Mouse (Mus musculus) neural tube, embryonic 15.5 days (tissue): ENCODE measurements around the gene Grb2. TPM values are rescaled to one million over a fixed set of nuclear protein-coding genes. Genes with fewer than 3 reads are reported as not detected.

Source experiments
- ATAC-seq: fragments of 200-750 bp; cut with Nextera tagmentation; 2 replicates; pipeline ENCODE4 v1.8.0; 2017; ENCODE audit warnings: mild to moderate bottlenecking, moderate TSS enrichment, moderate library complexity; ENCODE audit not compliant: low FRiP score
- H3K27ac ChIP-seq: fragments of 300-500 bp; sonication (generic); replicated peaks from 2 replicates; pipeline ENCODE4 v1.5.1; 2015; ENCODE audit warnings: mild to moderate bottlenecking, inconsistent platforms
- H3K27me3 ChIP-seq: fragments of 300-500 bp; sonication (generic); replicated peaks from 2 replicates; pipeline ENCODE4 v1.6.1; 2015; ENCODE audit warnings: inconsistent platforms
- H3K36me3 ChIP-seq: fragments of 300-500 bp; sonication (generic); 2 replicates; pipeline ENCODE4 v1.6.1; 2015; ENCODE audit warnings: inconsistent platforms
- H3K4me1 ChIP-seq: fragments of 300-500 bp; sonication (generic); 2 replicates; pipeline ENCODE4 v1.6.1; 2015; ENCODE audit warnings: inconsistent platforms
- H3K4me2 ChIP-seq: fragments of 300-500 bp; sonication (generic); 2 replicates; pipeline ENCODE4 v1.6.1; 2015; ENCODE audit warnings: inconsistent platforms, mild to moderate bottlenecking, moderate library complexity
- H3K4me3 ChIP-seq: fragments of 300-500 bp; sonication (generic); replicated peaks from 2 replicates; pipeline ENCODE4 v1.5.1; 2015; ENCODE audit warnings: mild to moderate bottlenecking, inconsistent platforms
- H3K9ac ChIP-seq: fragments of 300-500 bp; sonication (generic); replicated peaks from 2 replicates; pipeline ENCODE4 v1.6.1; 2015; ENCODE audit warnings: mild to moderate bottlenecking, inconsistent platforms
- H3K9me3 ChIP-seq: fragments of 300-500 bp; sonication (generic); replicated peaks from 2 replicates; pipeline ENCODE4 v1.6.1; 2016; ENCODE audit warnings: inconsistent platforms
- WGBS: fragments of 180-500 bp; shearing (Covaris S2); methylation state at CpG from one replicate; pipeline ENCODE4 v1.1.7; 2015; ENCODE audit warnings: mixed read lengths; 5-methylcytosine and 5-hydroxymethylcytosine counted together
- polyA plus RNA-seq: library from polyadenylated mRNA; unstranded; fragments of >200 nt; fragmentation: Nextera tagmentation; extraction: Ambion mirVana; gene quantifications from 2 replicates; pipeline ENCODE4 v1.2.1, GENCODE M21; 2015

Grb2 gene
- polyA plus RNA-seq, 1 experiment from 2014 or later = 192 TPM

DNA sequence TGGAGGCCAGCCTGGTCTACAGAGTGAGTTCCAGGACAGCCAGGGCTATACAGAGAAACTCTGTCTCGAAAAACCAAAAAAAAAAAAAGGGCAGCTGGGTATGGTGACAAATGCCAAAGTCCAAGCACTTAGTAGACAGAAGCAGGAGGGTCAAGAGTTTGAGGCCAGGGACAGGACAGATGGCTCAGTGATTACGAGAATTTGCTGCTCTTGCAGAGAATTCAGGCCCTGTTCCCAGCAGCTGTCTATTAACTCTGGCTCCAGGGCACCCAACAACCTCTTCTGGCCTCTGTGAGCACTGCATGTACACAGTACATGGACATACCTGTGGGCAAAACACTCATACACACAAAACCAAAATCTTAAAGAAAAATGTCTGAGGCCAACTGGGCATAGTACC, 90.4 kb downstream of the Grb2 start:
- Histone ChIP-seq H3K4me2 (no peak overlapping the region), H3K9ac (no peak overlapping the region), H3K4me3 (no peak overlapping the region), H3K4me1 (peaks cover 7% of the 10 kb centered on the region), H3K27ac (no peak overlapping the region), H3K27me3 (0 out of 2 replicates have a peak, but pooled peaks cover 12% of the 10 kb centered on the region), H3K9me3 (no peaks in the 10 kb centered on the region), H3K36me3 (peaks cover 55% of the 10 kb centered on the region)
- WGBS = 98% methylated on average over 2 of the region's 2 CpGs
- ATAC-seq = no peak

DNA sequence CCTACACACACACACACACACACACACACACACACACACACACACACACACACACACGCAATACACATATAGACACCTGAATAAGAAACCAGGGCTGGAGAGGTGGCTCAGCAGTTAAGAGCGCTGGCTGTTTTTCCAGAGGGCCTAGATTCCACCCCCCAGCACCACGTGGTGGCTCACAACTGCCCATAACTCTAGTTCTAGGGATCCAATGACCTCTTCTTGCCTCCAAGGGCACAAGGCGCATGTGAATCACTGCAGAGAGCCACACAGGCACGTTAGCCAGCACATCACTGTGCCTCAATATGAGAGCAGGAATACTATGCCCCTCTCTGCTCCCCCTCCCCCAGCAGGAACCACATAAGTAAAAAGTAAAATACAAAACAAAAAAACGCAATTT, 91.5 kb downstream of the Grb2 start:
- H3K4me2 ChIP-seq = no peak overlapping the region
- H3K27me3 ChIP-seq = 0 out of 2 replicates have a peak, but pooled peaks cover 12% of the 10 kb centered on the region
- no peak overlapping the region for H3K9ac ChIP-seq
- WGBS = 84% methylated on average over 6 of the region's 6 CpGs
- no peak overlapping the region for H3K4me3 ChIP-seq
- peaks cover 45% of the 10 kb centered on the region for H3K36me3 ChIP-seq
- no peak for ATAC-seq
- peaks cover 15% of the 10 kb centered on the region for H3K4me1 ChIP-seq
- no peak overlapping the region for H3K27ac ChIP-seq
- no peaks in the 10 kb centered on the region for H3K9me3 ChIP-seq

DNA sequence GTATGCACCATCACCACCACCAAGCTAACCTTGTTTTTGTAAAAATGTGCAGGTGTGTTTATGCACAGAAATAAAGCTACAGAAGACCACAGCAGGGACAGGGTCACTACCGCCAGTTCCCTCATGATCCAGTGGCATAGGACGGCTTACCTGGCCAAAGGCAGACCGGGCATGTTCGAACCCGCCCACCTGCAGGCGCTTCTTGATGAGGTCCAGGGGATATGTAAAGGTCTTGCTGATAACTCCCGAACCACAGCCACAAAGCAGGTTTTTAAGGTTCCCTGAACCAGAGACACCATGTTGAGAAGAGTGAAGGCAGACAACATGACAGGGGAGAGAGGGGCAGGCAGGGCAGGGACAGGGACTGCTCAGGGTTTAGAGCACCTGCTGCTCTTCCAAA, 92.0 kb downstream of the Grb2 start:
- WGBS = 93% methylated on average over 7 of the region's 7 CpGs
- Histone ChIP-seq H3K4me3 (no peak overlapping the region), H3K36me3 (peaks cover 45% of the 10 kb centered on the region), H3K9me3 (no peaks in the 10 kb centered on the region), H3K9ac (no peak overlapping the region), H3K27me3 (0 out of 2 replicates have a peak, but pooled peaks cover 13% of the 10 kb centered on the region), H3K27ac (no peak overlapping the region), H3K4me2 (no peak overlapping the region), H3K4me1 (peaks cover 20% of the 10 kb centered on the region)
- ATAC-seq = no peak

DNA sequence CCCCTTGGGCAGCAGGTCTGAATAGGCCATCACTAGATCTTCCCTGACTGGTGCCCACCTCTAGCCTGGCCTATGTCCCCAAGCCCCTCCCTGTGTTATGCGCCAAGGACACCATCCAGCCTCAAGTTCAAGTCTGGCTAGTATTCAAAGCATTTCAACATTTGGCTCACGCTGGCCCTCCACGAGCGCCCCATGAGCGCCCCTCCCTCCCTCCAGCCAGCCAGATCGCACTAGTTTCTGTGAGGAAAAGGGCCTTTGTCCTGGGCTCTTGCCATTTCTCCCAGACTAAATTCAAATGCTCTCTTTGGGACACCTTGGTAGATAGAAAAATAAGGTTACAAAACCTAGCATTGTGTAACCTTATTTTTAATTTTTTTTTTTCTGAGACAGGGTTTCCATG, 92.5 kb downstream of the Grb2 start:
- 93% methylated on average over 6 of the region's 6 CpGs for WGBS
- Histone ChIP-seq H3K9ac (no peak overlapping the region), H3K36me3 (peaks cover 41% of the 10 kb centered on the region)

DNA sequence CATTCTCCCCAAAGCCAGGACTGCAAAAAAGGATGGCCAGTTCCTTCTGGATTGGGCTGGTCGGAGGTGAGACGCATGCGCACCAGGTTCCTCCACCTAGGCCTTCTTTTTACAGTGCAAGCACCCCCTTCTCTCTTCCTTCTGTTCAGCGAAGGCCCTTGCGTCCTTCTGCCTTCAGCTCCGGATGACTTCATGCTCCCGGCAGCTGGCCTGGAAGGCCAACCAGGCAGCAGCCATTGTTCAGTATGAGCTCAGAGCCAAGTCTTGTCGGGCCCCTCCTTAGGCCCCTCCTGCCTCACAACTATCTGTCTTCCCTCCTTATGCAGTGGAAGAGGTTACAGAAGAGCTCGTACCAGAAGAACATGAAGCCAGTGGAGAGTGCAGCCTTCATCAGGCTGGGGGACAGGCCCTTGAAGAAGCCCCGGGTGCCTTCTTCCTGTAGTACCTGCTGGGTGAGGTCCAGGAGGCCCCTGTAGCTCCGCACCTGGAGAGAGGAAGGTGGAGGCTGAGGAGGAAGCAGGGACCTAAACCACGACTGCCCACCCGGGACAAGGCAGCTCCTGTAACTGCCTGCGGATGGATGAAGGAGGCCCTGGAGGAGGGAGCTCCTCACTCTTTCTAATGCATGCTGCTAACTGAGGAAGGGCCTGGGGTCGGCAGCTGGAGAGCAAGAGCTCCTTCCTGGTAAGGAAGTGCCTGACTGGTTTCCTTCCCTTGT, 93.1 kb downstream of the Grb2 start:
- H3K27ac ChIP-seq = no peak overlapping the region
- no peak overlapping the region for H3K9ac ChIP-seq
- 86% methylated on average over 15 of the region's 15 CpGs for WGBS
- no peak overlapping the region for H3K4me3 ChIP-seq
- H3K36me3 ChIP-seq = peaks cover 35% of the 10 kb centered on the region
- H3K4me2 ChIP-seq = no peak overlapping the region
- H3K9me3 ChIP-seq = no peaks in the 10 kb centered on the region
- H3K27me3 ChIP-seq = 0 out of 2 replicates have a peak, but pooled peaks cover 15% of the 10 kb centered on the region
- H3K4me1 ChIP-seq = peaks cover 20% of the 10 kb centered on the region
- ATAC-seq = no peak

More for the DNA sequence above, 92.5 kb downstream of the Grb2 start:
- Histone ChIP-seq H3K27me3 (0 out of 2 replicates have a peak, but pooled peaks cover 15% of the 10 kb centered on the region), H3K9me3 (no peaks in the 10 kb centered on the region), H3K4me1 (peaks cover 20% of the 10 kb centered on the region), H3K4me3 (no peak overlapping the region), H3K27ac (no peak overlapping the region), H3K4me2 (no peak overlapping the region)
- ATAC-seq = no peak

DNA sequence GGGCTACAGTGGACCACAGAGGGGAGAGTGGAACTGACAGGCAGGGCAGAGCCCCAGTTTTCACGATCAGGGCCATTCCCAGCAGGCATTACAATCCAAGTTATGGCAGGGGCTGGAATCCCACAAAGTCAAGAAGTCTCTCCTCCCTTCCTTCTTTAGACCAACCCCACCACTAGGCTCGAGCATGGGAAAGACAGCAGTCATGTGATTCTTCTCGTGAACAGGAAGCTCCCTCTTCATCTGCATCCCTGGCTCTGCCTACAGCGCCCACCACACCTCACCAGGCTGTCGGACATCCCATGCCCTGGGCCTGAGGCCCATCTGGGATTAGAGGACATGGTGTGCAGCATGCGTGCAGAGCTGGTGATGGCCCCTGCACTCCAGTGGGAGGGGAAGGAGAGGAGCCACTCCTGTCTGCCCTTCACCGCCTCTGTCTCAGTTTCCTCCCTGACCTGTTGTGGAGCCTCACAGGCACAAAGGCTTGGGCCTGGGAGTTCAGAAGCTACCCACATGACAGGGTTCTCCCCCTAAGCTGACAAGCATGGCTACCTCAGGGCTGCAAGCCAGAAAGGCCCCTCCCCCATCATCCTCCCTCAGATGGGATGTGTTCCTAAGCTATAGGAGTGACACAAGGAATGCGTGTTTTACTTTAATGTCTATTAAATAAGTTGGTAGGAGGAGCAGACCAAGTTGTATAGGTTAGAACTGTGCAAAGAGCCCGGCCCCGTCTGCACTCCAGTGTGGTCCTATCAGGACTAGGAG, 93.9 kb downstream of the Grb2 start:
- 0 out of 2 replicates have a peak, but pooled peaks cover 15% of the 10 kb centered on the region for H3K27me3 ChIP-seq
- H3K27ac ChIP-seq = no peak overlapping the region
- H3K9ac ChIP-seq = no peak overlapping the region
- peaks cover 20% of the 10 kb centered on the region for H3K4me1 ChIP-seq
- H3K36me3 ChIP-seq = peaks cover 29% of the 10 kb centered on the region
- no peak overlapping the region for H3K4me2 ChIP-seq
- no peaks in the 10 kb centered on the region for H3K9me3 ChIP-seq
- no peak overlapping the region for H3K4me3 ChIP-seq
- 88% methylated on average over 10 of the region's 10 CpGs for WGBS
- no peak for ATAC-seq

DNA sequence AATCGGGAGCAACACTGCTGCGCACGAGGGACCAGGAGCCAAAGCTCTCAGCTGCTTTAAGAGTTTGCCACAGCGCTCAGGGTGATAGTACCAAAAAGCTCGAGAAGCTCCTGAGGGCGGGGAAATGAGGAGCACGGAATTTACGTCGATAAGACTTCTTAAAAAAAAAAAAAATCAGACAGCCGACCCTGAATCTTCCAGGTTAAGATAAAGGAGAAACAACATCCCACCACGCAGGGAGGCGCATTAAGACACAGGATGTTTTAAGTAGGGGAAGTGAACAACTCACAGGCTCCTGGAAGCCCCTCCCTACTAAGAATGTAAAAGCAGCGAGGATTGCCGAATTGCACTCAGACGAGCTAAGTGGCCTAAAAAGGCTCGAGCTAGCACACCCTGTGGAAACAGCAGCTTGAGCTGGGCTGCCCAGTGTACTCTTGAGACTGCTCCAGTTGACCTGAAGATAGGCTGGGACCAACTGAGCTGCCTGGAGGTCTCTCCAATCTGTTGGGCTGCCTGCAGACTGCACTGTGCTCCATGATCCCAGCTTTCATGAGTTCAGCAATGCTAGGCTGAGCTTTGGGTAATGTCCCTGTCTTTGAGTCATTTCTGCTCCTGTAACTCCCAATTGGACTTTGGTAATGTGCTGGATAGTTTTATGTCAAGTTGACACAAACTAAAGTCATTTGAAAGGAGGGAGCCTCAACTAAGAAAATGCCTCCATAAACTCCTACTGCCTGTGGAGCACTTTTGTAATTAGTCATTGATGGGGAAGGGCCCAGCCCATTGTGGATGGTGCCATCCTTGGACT, 95.1 kb downstream of the Grb2 start:
- Histone ChIP-seq H3K4me1 (peaks cover 20% of the 10 kb centered on the region), H3K4me3 (peak overlapping the region; percentile 72), H3K27ac (peak overlapping the region; percentile 86), H3K9ac (peak overlapping the region; percentile 76), H3K27me3 (0 out of 2 replicates have a peak, but pooled peaks cover 15% of the 10 kb centered on the region), H3K36me3 (peaks cover 32% of the 10 kb centered on the region), H3K9me3 (no peaks in the 10 kb centered on the region), H3K4me2 (peak overlapping the region; percentile 94)
- no peak for ATAC-seq
- under 1% methylated on average over 16 of the region's 16 CpGs for WGBS

DNA sequence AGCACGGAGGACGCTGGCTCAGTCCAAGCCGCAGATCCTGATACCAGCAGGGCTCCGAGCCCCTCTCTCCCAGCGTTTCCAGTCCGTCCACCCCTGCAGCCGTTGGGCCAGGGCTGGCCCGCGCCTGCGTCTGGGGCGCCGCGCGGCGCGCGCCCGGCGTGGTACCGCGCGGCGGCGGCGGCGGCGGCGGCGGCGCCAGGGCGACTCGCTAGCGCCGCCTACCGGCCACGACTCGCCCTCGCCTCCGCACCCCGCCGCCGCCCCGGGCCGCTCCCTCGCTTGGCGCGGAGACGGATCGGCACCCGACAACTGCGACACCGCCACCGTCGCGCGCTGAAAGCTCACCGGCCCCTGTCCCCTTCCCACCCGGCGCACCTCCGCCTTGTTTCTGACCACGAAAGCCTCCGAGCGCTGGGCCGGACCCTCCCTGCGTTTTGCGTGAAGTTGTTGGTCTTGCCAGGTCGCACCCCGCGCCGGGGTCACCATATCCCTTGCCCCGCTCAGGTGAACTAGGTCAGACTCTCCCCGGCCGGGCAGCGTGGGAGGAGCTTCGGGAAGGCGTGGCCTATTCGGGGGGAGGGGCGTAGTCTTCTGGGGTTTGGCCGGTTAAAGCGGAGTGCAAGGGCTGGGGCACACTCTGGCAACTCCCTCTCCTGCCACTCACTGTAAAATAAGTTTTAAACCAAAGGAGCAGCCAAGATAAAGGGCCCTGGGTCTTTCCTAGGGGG, 95.8 kb downstream of the Grb2 start, which contains the start of gene Mif4gd:
Gene Mif4gd, minus strand, starts transcription at position 560 of the 728 bp plus-strand sequence.
- H3K9me3 ChIP-seq = no peaks in the 10 kb centered on the region
- 0 out of 2 replicates have a peak, but pooled peaks cover 15% of the 10 kb centered on the region for H3K27me3 ChIP-seq
- peak within 1 kb of the TSS; percentile 94 for H3K4me2 ChIP-seq
- ATAC-seq = peak; percentile 79
- peak within 1 kb of the TSS; percentile 86 for H3K27ac ChIP-seq
- H3K4me3 ChIP-seq = peak within 1 kb of the TSS; percentile 72
- peaks cover 20% of the 10 kb centered on the region for H3K4me1 ChIP-seq
- 0% methylated on average over 70 of the region's 80 CpGs for WGBS
- peaks cover 39% of the 10 kb centered on the region for H3K36me3 ChIP-seq
- peak within 1 kb of the TSS; percentile 76 for H3K9ac ChIP-seq

DNA sequence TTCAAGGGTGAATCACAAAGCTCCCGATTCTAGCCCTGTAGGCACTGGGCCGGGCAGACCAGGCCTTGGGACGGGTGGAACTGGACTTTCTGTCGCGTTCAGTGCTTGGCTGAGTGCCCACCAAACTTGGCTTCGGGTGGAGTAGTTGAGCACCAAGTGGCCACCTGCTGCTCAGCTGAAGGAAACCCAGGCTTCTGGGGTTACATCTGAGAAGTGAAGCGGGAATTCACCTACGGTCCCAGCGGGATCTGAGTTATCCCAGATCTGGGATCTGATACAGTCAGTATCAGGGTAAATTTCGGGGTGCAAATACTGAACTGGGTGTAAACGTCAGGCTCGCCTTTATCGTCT, 96.4 kb downstream of the Grb2 start:
- Histone ChIP-seq H3K27ac (peak overlapping the region; percentile 86), H3K4me1 (peaks cover 20% of the 10 kb centered on the region), H3K27me3 (0 out of 2 replicates have a peak, but pooled peaks cover 15% of the 10 kb centered on the region), H3K36me3 (peaks cover 44% of the 10 kb centered on the region), H3K4me3 (peak overlapping the region; percentile 72), H3K9me3 (no peaks in the 10 kb centered on the region), H3K4me2 (peak overlapping the region; percentile 94), H3K9ac (peak overlapping the region; percentile 76)
- ATAC-seq = peak; percentile 37; the same call in 1 of the 2 replicates
- WGBS = under 1% methylated on average over 13 of the region's 13 CpGs

DNA sequence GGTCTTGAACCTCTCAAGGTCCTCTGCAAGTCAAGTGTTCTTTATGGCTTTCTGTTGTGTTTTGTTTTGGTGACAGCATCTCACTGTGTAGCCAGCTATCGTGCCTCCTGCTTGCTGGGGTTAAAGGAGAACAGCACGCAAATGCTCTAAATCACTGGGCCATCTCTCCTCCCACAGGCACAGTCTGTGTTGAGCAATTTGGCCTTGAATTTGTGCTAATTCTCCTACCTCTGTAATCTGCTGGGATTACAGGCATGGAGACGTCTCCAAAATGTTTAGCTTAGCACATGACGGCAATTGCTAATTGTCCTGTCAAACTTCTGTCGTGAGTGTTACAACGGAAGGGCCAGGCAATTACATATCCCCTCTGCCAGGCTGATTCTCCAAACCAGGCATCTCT, 97.2 kb downstream of the Grb2 start:
- peaks cover 53% of the 10 kb centered on the region for H3K36me3 ChIP-seq
- H3K4me2 ChIP-seq = no peak overlapping the region
- ATAC-seq = no peak
- H3K27ac ChIP-seq = no peak overlapping the region
- H3K4me3 ChIP-seq = no peak overlapping the region
- 62% methylated on average over 6 of the region's 6 CpGs for WGBS
- 0 out of 2 replicates have a peak, but pooled peaks cover 15% of the 10 kb centered on the region for H3K27me3 ChIP-seq
- H3K4me1 ChIP-seq = peaks cover 20% of the 10 kb centered on the region
- no peaks in the 10 kb centered on the region for H3K9me3 ChIP-seq
- no peak overlapping the region for H3K9ac ChIP-seq

DNA sequence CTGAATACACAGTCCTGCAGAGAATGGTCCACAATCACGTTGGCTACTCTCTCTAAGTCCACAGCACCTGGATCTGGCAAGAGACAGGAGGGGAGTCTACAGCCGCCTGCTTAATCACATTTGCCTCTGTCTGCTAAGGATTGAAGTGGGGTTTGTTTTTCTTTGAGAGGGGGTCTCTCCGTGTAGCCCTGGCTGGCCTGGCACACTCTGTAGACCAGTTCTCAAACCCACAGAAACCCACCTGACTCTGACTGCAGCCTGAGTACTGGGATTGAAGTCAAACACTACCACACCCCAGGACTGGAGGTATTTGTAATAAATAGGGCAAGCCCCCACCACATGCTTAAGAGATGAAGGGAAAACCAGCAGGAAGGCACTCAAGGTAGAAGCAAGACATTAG, 98.8 kb downstream of the Grb2 start:
- WGBS = 66% methylated on average over 3 of the region's 3 CpGs
- Histone ChIP-seq H3K4me2 (no peak overlapping the region), H3K4me1 (peaks cover 34% of the 10 kb centered on the region), H3K27ac (no peak overlapping the region), H3K27me3 (0 out of 2 replicates have a peak, but pooled peaks cover 14% of the 10 kb centered on the region), H3K4me3 (no peak overlapping the region), H3K9me3 (no peaks in the 10 kb centered on the region), H3K9ac (no peak overlapping the region), H3K36me3 (peaks cover 43% of the 10 kb centered on the region)
- no peak for ATAC-seq
